Mouse (Mus musculus) Muller cell, postnatal 12 days (primary cell): ENCODE results near the gene Gmppb.

Experiments
- DNase-seq: peaks from one replicate; pipeline ENCODE4 v3.0.0-alpha.2; 2015; ENCODE audit errors: inconsistent ontology term

Gmppb gene

DNA sequence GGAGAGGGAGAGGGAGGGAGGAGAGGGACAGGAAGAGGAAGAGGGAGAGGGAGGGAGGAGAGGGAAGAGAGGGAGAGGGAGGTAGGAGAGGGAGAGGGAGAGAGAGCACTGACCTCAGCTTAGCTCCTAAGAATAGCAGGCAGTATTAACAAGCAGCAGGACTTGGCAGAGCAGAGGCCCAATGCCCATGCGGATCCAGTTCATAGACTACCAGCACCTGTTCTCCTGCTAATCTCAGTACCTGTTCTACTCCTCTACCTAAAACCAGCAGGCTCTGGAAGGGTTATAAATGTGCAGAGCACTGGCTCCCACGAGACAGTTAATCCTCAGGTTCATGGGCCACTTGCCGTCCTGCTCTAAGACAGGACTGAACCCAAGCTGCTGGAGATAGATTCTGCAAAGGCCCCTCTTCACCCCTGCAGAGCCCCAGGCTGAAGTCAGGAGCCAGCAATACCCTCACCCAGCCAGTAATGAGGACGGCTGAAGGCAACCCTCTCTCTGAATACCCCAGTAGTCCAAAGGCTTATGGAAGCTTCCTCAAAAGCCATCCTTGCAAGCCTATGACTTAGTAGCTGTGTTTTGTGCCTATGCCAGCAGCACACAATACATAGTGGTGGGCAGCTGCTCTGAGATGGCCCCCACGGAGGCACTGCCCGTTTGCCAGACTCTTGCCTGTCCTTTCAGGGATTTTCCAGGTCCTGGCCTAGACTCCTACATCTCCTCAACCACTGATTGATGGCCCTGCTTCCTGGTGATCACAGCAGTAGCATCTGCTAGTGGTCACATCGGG is 24.3 kb downstream of the Gmppb start:
- DNase-seq, result no peak

DNA sequence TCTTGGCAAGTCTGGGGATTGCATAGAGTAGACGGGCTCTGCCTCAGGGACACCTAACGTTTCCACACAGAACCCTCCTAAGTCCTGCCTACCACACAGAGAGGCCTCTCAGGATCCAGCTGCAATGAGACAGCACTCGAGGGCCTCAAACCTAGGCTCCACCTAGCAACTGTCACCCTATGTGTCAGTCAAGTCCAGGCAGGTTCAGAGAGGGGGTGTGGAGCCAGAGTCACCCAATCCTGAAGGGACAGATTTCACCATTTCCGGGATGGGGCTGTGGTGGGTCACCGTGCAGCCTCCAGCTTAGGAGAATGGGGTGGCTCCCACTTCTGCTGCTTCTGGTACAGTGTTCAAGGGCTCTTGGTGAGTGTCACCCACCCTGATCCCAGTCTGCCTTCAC is 31.1 kb downstream of the Gmppb start, which contains the start of gene Mst1:
Mst1 (plus strand) TSS at position 269 of the 400 bp plus-strand sequence.
- no peak for DNase-seq

DNA sequence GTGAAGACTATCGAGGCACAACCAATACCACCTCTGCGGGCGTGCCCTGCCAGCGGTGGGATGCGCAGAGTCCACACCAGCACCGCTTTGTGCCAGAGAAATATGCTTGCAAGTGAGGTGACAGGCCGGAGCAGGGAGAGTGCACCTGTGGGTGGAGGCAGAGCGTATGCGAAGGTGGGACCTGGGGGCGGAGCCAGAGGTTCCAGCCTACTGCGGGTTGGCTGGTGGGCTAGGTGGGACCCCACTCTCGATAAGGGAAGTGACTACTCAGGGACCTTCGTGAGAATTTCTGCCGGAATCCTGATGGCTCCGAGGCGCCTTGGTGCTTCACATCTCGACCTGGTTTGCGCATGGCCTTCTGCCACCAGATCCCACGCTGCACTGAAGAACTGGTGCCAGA is 33.5 kb downstream of the Gmppb start:
- DNase-seq, result no peak

DNA sequence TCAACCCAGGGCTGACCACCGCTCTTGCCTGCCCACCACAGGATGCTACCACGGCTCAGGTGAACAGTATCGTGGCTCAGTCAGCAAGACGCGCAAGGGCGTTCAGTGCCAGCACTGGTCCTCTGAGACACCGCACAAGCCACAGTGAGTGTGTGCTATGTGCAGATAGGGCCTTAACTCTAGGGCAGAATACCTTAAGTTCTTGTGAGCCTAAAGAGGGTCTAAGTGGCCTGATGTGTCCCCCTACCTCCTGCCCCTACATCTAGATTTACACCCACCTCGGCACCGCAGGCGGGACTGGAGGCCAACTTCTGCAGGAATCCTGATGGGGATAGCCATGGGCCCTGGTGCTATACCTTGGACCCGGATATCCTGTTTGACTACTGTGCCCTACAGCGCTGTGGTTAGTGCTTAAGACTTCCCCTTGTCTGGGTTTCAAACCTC is 34.0 kb downstream of the Gmppb start, which contains the start of gene Rnf123:
Rnf123 (minus strand) TSS at position 359 of the 444 bp plus-strand sequence.
- no peak for DNase-seq

DNA sequence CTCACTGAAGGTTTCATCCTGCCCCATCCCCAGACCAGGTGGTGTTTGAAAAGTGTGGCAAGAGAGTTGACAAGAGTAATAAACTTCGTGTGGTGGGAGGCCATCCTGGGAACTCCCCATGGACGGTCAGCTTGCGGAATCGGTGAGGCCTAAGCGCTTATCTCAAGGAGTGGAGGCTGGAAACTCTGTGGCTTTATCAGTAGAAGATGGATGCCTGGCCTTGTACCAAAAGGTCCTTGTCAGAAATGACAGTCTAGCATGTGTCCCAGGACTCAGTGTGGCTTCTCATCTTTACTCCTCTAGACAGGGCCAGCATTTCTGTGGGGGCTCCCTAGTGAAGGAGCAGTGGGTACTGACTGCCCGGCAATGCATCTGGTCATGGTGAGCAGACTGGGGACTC is 34.5 kb downstream of the Gmppb start:
- no peak for DNase-seq

DNA sequence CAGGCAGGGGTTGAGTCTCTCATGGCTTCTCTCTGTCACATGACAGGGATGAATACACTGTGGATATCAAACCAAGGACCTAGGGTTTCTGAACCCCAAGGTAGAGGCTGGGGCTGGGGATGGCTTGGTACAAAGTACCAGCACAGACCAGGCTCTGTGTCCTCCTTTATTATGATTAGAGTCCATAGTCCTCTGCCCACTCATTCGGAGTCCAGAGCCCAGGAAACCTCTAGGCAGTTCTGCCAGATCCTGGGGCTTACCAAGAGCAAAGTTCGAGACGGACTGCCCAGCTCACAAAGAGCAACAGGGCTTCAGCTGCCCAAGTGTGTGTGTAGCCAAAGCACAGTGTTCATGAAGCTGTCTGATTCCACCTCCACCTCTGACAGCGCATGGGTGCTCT is 36.2 kb downstream of the Gmppb start:
- DNase-seq, result no peak

DNA sequence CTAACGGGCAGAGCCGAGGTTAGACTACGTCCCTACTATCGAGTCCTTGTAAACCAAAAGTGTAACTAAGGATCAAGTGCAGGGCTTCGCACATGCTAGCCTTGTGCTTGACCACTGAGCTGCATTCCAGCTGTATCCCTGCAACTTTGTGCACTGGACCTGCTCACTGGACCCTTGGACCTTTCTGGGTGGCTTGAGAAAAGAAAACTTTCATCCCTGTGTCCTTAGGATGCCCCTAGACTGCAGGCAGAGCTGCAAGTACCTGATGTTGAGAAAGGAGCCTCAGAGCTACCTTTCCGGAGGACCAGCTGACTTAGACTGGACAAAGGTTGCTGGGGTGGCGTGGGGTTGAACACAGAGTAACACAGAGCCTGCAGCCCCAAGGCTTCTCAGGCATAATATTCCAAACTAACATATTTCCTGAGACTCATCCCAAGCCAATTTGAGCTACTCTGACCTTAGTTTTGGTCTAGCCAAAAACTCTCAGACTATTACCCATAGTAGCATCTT is 41.6 kb downstream of the Gmppb start:
- DNase-seq, result no peak

DNA sequence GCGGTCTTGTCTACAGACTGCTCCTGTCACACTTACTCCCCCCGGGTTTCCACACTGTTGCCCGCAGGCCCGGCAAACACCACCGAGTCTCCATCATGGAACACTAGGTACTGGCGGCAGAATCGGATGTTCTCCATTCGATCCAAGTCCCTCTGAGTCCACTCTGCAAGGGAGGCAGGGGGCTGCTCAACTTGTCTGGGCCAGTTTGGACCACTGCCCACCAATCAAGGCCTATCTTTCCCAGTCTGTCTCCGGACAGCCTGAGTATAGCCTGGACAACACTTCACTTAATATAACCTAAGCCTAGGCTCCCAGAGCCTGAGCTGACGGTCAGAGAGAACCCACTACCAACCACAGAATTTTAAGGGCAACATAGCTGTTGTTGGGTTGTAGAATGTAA is 44.5 kb downstream of the Gmppb start:
- DNase-seq, result no peak

DNA sequence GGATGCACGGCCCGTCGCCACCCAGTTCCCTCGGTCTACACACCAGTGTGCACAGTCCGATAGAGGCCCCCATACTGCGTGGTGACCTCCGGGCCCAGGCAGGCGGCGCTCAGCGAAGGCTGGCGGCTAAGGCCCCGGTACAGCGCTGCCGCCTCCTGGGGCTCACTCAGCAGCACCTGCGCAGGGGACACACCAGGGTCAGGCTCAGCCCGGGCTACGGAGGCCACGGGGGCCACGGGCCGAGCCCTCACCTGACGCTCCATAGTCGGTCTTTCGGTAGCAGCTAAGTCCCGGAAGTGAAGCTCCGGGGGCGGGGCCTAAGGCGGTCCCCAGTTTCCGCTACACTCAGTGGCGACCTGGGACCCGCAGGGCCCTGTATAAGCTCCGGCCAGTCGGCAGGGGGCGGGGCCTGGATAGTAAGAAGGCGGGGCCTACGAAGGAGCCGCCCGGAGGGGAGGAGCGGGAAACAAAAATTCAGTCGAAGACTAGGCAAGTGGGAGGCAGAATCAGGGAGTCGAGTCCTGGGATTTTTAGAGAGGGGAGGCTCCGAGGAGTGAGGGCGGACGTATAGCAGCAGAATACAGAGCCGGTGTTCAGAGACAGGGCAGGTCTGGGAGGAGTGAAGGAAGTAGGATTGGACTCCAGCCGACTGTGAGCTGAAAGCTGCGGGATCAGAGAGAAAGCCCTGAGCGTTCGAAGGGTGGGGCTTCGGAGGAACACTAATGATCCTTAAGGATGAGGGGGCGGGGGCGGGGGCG is 45.3 kb downstream of the Gmppb start, which contains the start of gene Apeh:
Apeh (minus strand) TSS at position 423 of the 758 bp plus-strand sequence.
- DNase-seq, result peak; percentile 99

DNA sequence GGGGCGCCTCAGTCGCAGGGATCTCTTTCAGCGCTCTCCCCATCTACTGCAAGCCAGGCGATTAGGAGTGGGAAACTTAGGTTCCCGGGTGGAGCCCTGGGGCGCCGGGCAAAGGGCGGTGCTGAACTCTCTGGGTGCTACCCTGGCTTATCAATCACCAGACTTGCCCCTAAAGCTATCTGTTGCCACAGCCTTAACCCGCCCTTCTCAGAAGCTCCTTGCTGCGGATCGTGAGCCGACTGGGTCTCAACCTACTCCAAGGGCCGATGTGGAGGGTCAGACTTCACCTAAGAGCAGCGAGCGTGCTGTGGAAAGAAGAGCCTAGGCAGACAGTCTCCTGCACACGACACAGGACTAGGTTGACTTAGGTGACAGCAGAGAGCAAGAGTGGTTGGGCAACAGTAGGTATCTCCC is 46.0 kb downstream of the Gmppb start:
- DNase-seq, result peak; percentile 55

DNA sequence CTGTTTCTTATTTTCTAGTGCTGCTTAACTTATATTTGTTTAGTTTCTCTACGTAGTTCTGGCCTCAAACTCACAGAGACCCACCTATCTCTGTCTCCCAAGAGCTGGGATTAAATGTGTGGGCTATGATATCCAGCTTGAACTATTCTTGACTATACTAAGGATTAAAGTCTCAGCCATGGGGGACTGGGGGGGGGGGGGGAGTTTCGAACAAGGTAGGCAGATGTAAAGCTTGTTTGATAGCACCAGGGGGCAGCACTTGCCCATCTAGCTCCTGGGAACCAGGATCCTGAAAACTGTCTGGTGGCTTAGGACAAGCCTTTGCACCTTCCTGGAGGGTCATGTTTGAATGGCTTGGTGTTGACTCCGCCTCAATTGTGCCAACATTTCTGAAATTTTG is 46.5 kb downstream of the Gmppb start:
- DNase-seq, result peak; percentile 73

DNA sequence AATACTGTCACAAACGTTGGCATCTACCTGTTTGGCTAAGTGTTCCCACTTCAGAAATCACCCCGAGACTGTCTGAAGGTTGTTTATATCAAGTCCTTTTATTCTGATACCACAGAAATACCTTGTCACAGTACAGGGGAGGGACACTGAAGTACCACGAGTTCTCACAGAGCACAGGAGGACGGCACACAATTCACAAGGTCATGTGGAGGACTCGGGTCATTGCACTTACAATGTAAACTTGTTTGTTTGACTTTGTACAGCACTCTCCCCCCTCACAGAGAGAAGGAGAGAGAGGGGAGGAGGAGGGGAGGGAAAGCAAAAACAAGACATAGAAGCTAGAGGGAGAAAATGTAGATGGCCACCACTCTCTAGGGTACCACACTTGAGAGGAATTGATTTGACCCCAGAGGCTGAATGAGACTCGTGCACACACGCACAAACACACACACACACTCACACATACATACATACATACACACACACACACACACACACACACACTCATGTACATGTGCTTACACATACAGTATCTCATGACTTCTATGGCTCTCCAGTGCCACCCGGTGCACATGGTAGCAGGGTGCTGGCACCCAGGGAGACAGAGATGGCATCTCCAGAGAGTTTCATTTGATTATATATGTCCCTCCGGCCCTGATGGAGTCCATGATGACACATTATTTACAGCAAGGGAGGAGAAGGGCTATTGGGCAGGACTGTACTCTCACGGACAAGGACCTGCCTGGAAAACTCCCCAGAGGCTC is 47.1 kb downstream of the Gmppb start:
- DNase-seq, result no peak

DNA sequence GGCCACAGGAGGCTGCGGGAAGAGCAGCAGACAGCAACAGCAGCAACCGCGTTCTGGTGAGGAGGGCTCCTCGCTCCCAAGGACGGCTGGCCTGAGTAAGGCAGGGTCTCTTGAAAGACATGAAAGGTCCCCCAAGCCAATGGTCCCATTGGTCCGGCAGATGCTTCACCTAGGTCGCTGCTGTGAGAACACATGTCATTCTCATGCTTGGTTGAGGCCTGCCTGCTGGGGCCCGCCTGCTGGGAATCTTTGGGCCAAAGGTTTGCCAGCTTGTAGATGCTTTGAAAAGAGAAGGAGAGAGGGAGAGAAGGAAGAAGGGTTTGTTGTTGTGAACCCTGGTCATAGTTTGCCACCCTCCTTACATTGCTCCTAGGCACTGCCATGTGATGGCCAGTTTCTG is 50.6 kb downstream of the Gmppb start:
- DNase-seq, result no peak
